Mouse (Mus musculus) liver, postnatal 0 days (tissue): ENCODE results near the gene Uxs1.

ENCODE experiments used
- CTCF ChIP-seq: sonication (generic); IDR thresholded peaks from 2 replicates; pipeline ENCODE4 v1.5.1; 2016; ENCODE audit warnings: antibody characterized with exemption, low read depth
- EP300 ChIP-seq: IDR thresholded peaks from 2 replicates; pipeline ENCODE4 v1.6.1; 2016; ENCODE audit warnings: antibody characterized with exemption, low read depth, mild to moderate bottlenecking

DNA sequence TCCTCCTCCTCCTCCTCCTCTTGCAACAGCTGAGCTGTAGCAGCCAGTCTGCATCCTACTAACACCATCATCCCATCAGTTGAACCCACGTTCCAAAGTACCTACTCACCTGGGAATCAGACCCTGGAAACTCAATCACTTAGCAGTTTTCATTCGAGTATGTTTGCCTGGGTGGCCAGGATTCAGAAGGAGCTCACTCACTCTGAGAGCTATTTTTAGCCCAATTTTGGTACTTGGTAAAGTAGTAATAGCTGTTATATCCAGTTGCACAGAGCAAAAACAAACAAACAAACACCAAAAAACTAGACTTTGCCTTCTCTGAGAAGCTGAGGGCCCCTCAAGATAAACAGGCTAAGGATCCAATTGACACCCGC lies 985 bp downstream of the Uxs1 start:
- TF ChIP-seq CTCF (no peak), EP300 (no peak)
